Mouse (Mus musculus): ENCODE data around the gene H2al1j.
"Not testable (repeated sequence)": the region's sequence is repeated elsewhere in the genome, so short reads cannot be mapped to it uniquely, and the experiment has no call there.

H2al1j gene

DNA sequence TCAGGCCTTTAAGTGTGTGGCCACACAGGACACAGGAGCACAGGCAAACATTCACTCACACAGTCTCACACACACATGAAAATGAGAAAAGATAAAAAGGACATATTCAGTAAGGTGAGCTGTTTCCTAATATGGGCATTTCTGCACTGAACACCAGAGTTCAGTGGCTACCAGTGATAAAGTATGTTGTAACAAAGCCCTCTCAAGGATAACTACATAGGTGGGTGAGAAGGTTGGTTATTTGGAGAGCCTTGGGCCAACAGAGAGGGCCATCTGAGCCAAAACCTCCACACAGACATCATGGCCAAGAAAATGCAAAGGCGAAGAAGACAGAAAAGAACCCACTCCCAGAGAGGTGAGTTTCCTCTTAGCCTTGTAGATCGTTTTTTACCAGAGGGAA is at the start of gene H2al1j:
TSS of gene H2al1j (plus strand) at position 301 of the 400 bp plus-strand sequence.
- not testable (repeated sequence) for DNase-seq (ENCODE audit: low spot score in 2 of 2)

GRCm38 (mm10) chrX:11280741-11281140 is 46.9 kb upstream of the H2al1j start:
- DNase-seq (ENCODE audit: low spot score in 2 of 2) = no peak

DNA sequence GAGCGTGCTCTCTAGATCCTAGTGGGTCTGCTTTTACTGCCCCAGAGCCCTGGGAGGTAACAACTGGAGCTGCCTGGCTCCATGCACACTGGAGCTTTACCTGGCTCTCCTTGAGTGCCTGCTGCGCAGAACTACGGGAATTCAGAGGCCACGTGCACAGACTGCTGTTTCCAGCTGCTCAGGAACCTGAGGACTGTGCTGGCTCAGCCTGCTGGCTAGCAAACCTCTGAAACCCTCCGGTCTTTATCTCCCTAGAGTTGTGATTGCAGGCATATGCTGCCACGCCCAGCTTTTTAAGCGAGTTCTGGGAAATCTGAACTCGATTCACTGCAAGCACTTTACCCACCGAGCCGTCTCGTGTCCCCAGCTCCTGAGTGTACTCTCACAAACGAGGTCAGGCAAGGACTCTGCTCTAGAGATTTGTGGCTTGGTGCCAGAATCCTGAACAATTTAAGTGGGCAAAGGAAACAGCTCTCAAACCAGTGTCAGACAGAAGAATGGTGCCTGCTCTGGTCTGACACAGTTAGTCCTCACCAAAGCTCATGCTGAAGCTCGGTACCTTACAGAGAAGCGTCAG is 39.2 kb upstream of the H2al1j start:
- no peak for DNase-seq (ENCODE audit: low spot score in 2 of 2)

DNA sequence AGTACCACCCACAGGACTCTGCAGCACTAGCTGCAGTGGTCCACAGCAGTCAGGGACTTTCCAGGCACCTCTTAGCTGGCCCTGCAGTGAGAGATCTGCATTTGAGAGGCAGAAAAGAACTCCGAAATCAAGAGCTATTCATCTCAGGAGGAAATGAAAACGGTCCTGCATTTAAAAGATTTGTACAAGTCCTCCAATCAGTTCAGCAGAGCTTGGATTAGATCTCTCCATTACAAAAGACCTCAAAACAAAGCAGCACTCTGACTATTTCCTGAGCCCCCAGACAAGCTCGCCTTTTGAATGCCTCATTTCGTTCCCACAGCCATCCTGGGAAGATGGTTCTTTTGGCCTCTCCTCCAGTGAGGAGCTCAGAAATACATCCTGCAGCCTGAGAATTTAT is 38.4 kb upstream of the H2al1j start:
- no peak for DNase-seq (ENCODE audit: low spot score in 2 of 2)

DNA sequence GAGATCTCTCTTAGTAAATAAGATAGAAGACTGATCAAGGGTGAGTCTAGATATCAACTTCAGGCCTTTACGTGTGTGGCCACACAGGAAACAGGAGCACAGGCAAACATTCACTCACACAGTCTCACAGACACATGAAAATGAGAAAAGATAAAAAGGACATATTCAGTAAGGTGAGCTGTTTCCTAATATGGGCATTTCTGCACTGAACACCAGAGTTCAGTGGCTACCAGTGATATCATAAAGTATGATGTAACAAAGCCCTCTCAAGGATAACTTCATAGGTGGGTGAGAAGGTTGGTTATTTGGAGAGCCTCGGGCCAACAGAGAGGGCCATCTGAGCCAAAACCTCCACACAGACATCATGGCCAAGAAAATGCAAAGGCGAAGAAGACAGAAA is 28.7 kb upstream of the H2al1j start, which contains the start of gene H2al1a:
TSS of gene H2al1a (plus strand) at position 301 of the 400 bp plus-strand sequence.
- DNase-seq (ENCODE audit: low spot score in 2 of 2) = not testable (repeated sequence)

DNA sequence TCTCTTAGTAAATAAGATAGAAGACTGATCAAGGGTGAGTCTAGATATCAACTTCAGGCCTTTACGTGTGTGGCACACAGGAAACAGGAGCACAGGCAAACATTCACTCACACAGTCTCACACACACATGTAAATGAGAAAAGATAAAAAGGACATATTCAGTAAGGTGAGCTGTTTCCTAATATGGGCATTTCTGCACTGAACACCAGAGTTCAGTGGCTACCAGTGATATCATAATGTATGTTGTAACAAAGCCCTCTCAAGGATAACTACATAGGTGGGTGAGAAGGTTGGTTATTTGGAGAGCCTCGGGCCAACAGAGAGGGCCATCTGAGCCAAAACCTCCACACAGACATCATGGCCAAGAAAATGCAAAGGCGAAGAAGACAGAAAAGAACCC is 25.5 kb upstream of the H2al1j start, which contains the start of gene H2al1b:
TSS of gene H2al1b (plus strand) at position 301 of the 400 bp plus-strand sequence.
- not testable (repeated sequence) for DNase-seq (ENCODE audit: low spot score in 2 of 2)

DNA sequence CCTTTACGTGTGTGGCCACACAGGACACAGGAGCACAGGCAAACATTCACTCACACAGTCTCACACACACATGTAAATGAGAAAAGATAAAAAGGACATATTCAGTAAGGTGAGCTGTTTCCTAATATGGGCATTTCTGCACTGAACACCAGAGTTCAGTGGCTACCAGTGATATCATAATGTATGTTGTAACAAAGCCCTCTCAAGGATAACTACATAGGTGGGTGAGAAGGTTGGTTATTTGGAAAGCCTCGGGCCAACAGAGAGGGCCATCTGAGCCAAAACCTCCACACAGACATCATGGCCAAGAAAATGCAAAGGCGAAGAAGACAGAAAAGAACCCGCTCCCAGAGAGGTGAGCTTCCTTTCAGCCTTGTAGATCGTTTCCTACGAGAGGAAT is 22.3 kb upstream of the H2al1j start, which contains the start of gene H2al1c:
TSS of gene H2al1c (plus strand) at position 301 of the 400 bp plus-strand sequence.
- not testable (repeated sequence) for DNase-seq (ENCODE audit: low spot score in 2 of 2)

- not testable (repeated sequence) for DNase-seq (ENCODE audit: low spot score in 2 of 2)
Measured at GRCm38 (mm10) chrX:11308524-11308923, 19.1 kb upstream of the H2al1j start, which contains the start of gene H2al1d. H2al1d (plus strand) TSS chrX:11308824.

DNA sequence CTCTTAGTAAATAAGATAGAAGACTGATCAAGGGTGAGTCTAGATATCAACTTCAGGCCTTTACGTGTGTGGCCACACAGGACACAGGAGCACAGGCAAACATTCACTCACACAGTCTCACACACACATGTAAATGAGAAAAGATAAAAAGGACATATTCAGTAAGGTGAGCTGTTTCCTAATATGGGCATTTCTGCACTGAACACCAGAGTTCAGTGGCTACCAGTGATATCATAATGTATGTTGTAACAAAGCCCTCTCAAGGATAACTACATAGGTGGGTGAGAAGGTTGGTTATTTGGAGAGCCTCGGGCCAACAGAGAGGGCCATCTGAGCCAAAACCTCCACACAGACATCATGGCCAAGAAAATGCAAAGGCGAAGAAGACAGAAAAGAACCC is 16.0 kb upstream of the H2al1j start, which contains the start of gene H2al1e:
TSS of gene H2al1e (plus strand) at position 301 of the 400 bp plus-strand sequence.
- DNase-seq (ENCODE audit: low spot score in 2 of 2) = not testable (repeated sequence)

GRCm38 (mm10) chrX:11314858-11315257 is 12.8 kb upstream of the H2al1j start, which contains the start of gene H2al1f:
H2al1f (plus strand) TSS chrX:11315158.
- not testable (repeated sequence) for DNase-seq (ENCODE audit: low spot score in 2 of 2)

DNA sequence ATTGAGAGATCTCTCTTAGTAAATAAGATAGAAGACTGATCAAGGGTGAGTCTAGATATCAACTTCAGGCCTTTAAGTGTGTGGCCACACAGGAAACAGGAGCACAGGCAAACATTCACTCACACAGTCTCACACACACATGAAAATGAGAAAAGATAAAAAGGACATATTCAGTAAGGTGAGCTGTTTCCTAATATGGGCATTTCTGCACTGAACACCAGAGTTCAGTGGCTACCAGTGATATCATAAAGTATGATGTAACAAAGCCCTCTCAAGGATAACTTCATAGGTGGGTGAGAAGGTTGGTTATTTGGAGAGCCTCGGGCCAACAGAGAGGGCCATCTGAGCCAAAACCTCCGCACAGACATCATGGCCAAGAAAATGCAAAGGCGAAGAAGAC is 9.7 kb upstream of the H2al1j start, which contains the start of gene H2al1g:
TSS of gene H2al1g (plus strand) at position 301 of the 400 bp plus-strand sequence.
- not testable (repeated sequence) for DNase-seq (ENCODE audit: low spot score in 2 of 2)

GRCm38 (mm10) chrX:11321192-11321591 is 6.4 kb upstream of the H2al1j start, which contains the start of gene H2al1h:
H2al1h (plus strand) TSS chrX:11321492.
- DNase-seq (ENCODE audit: low spot score in 2 of 2) = not testable (repeated sequence)

DNA sequence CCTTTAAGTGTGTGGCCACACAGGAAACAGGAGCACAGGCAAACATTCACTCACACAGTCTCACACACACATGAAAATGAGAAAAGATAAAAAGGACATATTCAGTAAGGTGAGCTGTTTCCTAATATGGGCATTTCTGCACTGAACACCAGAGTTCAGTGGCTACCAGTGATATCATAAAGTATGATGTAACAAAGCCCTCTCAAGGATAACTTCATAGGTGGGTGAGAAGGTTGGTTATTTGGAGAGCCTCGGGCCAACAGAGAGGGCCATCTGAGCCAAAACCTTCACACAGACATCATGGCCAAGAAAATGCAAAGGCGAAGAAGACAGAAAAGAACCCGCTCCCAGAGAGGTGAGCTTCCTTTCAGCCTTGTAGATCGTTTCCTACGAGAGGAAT is 3.3 kb upstream of the H2al1j start, which contains the start of gene H2al1i:
TSS of gene H2al1i (plus strand) at position 301 of the 400 bp plus-strand sequence.
- DNase-seq (ENCODE audit: low spot score in 2 of 2) = not testable (repeated sequence)

- DNase-seq (ENCODE audit: low spot score in 2 of 2) = peak in 1 of 2 experiments; percentile 3
Measured at GRCm38 (mm10) chrX:11345762-11346161, 18.1 kb downstream of the H2al1j start.

GRCm38 (mm10) chrX:11346756-11347155 is 19.1 kb downstream of the H2al1j start:
- DNase-seq (ENCODE audit: low spot score in 2 of 2) = no peak

DNA sequence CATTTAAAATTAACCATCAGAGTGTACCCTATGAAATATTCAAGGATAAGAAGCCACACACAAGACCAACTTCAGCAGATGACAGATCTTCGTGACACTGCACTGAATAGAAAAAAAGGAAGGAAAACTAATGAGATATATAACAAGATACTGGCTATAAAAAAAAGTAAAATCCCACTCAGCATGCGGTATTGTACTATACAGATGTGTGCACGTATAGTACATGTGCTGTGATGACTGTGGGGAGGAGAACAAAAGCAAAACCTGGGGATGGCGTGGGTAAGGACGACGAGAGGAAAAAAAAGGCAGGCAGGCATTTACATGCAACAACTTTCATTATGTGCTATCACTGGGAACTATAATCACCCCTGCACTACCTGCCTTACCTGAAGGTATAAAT is 33.2 kb downstream of the H2al1j start:
- DNase-seq (ENCODE audit: low spot score in 2 of 2) = no peak

GRCm38 (mm10) chrX:11361261-11361660 is 33.6 kb downstream of the H2al1j start:
- no peak for DNase-seq (ENCODE audit: low spot score in 2 of 2)

DNA sequence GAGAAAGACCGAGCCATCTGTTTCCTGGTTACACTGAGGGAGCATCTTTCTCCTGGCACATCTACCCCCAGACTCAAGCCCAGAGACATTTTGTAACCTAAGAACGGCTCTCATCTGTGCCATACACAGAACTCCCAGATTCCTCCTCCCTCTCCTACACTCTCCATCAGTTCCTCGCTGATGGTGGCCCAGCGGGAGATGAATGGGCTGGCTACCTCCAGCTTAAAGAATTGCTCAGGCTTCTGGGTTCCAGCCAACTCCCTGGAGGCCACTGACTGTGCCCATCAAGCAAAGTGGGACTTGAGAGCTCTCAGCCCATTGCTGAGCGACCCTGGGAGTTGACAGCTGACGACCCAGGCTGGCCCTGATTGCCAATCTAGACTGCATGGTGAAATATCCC is 36.3 kb downstream of the H2al1j start:
- DNase-seq (ENCODE audit: low spot score in 2 of 2) = no peak

- no peak for DNase-seq (ENCODE audit: low spot score in 2 of 2)
Measured at GRCm38 (mm10) chrX:11365151-11365550, 37.5 kb downstream of the H2al1j start.
